In genomic region chr4:40818421-40818820, GRCm38 (mm10) we compare ENCODE assay signal across 13 mouse cellular contexts. TPM values are rescaled to one million over a fixed set of nuclear protein-coding genes. Genes with fewer than 3 reads are reported as not detected.
DNase-seq lines count a peak whose midpoint lies in the region; ATAC-seq and TF ChIP-seq lines count a peak whose summit lies in the region.
"Had no signal": no experiment of that assay in that cellular context is flagged by ENCODE, and none has a peak within 500 bp of the region (broad histone marks: within the 10 kb centered on the region; RNA-seq: fewer than 3 reads in every experiment).

No protein-coding gene starts in this region.

- no peaks in the 10 kb centered on the region for H3K27me3 ChIP-seq in heart, embryonic 16.5 days (ENCODE audit: control insufficient read depth, insufficient read depth, low read length)
- no peaks in the 10 kb centered on the region for H3K27me3 ChIP-seq in hindbrain, postnatal 0 days (ENCODE audit: insufficient read depth, low read length)
- H3K27me3 ChIP-seq: neural tube, embryonic 13.5 days; stomach, embryonic 15.5 days had no signal

- 61% methylated on average over 6 of the region's 6 CpGs for WGBS in heart, embryonic 16.5 days
- WGBS in hindbrain, postnatal 0 days, result 91% methylated on average over 6 of the region's 6 CpGs

- peak overlapping the region; percentile 32; the same call in 1 of the 2 replicates for H3K27ac ChIP-seq in heart, embryonic 16.5 days (ENCODE audit: low read length)
- H3K27ac ChIP-seq in hindbrain, postnatal 0 days, result no peak overlapping the region
- H3K27ac ChIP-seq: neural tube, embryonic 13.5 days; stomach, embryonic 15.5 days had no signal

- H3K9ac ChIP-seq in heart, embryonic 16.5 days (ENCODE audit: low read length), result no peak overlapping the region
- H3K9ac ChIP-seq in hindbrain, postnatal 0 days (replicated peaks; ENCODE audit: low read length), result no peak overlapping the region
- H3K9ac ChIP-seq: neural tube, embryonic 13.5 days; stomach, embryonic 15.5 days had no signal

- no peak overlapping the region for H3K4me3 ChIP-seq in heart, embryonic 16.5 days (ENCODE audit: low read length)
- H3K4me3 ChIP-seq in hindbrain, postnatal 0 days (ENCODE audit: low read length), result no peak overlapping the region
- H3K4me3 ChIP-seq: neural tube, embryonic 13.5 days; stomach, embryonic 15.5 days had no signal

- no peak for DNase-seq in heart, postnatal 4 days
- peak; percentile 76 for DNase-seq in 416B (ENCODE audit: low read depth)
- DNase-seq in lung, postnatal 25 days (ENCODE audit: low spot score), result peak; percentile 68
- DNase-seq in hindbrain, postnatal 0 days (ENCODE audit: low spot score), result no peak
- no peak for DNase-seq in ovary, postnatal 14 days (ENCODE audit: low spot score)
- DNase-seq in gastrocnemius, postnatal 14 days, result no peak
- DNase-seq: cerebellum, postnatal 25 days; layer of hippocampus, postnatal 36 days; thymus, postnatal 25 days had no signal

- intact Hi-C loops in gastrocnemius, postnatal 14 days (cut with DNase I; ENCODE audit: low total_unique reads), result no loop called here

- H3K4me1 ChIP-seq in heart, embryonic 16.5 days (ENCODE audit: control insufficient read depth, insufficient read depth, low read length), result peaks cover 54% of the 10 kb centered on the region
- no peaks in the 10 kb centered on the region for H3K4me1 ChIP-seq in hindbrain, postnatal 0 days (ENCODE audit: insufficient read depth, low read length)
- H3K4me1 ChIP-seq: neural tube, embryonic 13.5 days had no signal

- no peak overlapping the region for H3K4me2 ChIP-seq in heart, embryonic 16.5 days (ENCODE audit: low read depth, low read length)
- H3K4me2 ChIP-seq in hindbrain, postnatal 0 days (ENCODE audit: low read depth, low read length), result no peak overlapping the region
- H3K4me2 ChIP-seq: neural tube, embryonic 13.5 days; stomach, embryonic 15.5 days had no signal

- TF ChIP-seq CTCF in hindbrain, postnatal 0 days (IDR thresholded peaks at IDR 0.05; ENCODE audit: low read depth), result no peak

- ATAC-seq in heart, embryonic 16.5 days (replicated peaks; ENCODE audit: extremely low read depth, insufficient read depth, low FRiP score), result no peak
- ATAC-seq in granulocyte monocyte progenitor cell, adult 5-6 weeks (replicated peaks; ENCODE audit: poor library complexity, severe bottlenecking), result peak; percentile 33
- no peak for ATAC-seq in hindbrain, postnatal 0 days

- no peaks in the 10 kb centered on the region for H3K9me3 ChIP-seq in heart, embryonic 16.5 days (replicated peaks; ENCODE audit: control insufficient read depth, low read length)
- H3K9me3 ChIP-seq in hindbrain, postnatal 0 days (ENCODE audit: low read length), result no peaks in the 10 kb centered on the region
- H3K9me3 ChIP-seq: neural tube, embryonic 13.5 days; stomach, embryonic 15.5 days had no signal

- H3K36me3 ChIP-seq in heart, embryonic 16.5 days (ENCODE audit: control insufficient read depth, insufficient read depth), result peaks cover 43% of the 10 kb centered on the region
- H3K36me3 ChIP-seq in hindbrain, postnatal 0 days (ENCODE audit: insufficient read depth, low read length), result no peaks in the 10 kb centered on the region

RNA-seq across cellular contexts. Expression of gene B4galt1, which starts 35.4 kb away (rescaled TPM):
- 54.5 and 61.5 TPM in 2 replicates for polyA plus RNA-seq in heart, embryonic 16.5 days (2015; fragmentation: Nextera tagmentation; extraction: Ambion mirVana)
- 10 to 100 TPM; 92.2 to 93.6 TPM for total RNA-seq in heart, postnatal 4 days (2021)
- total RNA-seq in granulocyte monocyte progenitor cell, adult 5-6 weeks (2014; fragmentation: Nextera tagmentation), result 74.8 and 78.1 TPM in 2 replicates
- 45.0 and 45.5 TPM in 2 replicates for total RNA-seq in granulocyte monocyte progenitor cell, adult 5-6 weeks (2017)
- 14.5 and 14.8 TPM in 2 replicates for total RNA-seq in hindbrain, postnatal 0 days (2014; rRNA removed)
- polyA plus RNA-seq in hindbrain, postnatal 0 days (2015; fragmentation: Nextera tagmentation; extraction: Ambion mirVana), result 7.1 and 7.6 TPM in 2 replicates
- 10 to 100 TPM; 36.3 to 38.8 TPM for total RNA-seq in gastrocnemius, postnatal 14 days (2021)

Comparison
In these comparisons a context has a peak if more than half of its experiments do, and no peak if none do; other contexts are left out.
1. DNase-seq: peak in 416B (single experiment) and lung, postnatal 25 days (single experiment); none in heart, postnatal 4 days (single experiment), hindbrain, postnatal 0 days (single experiment), ovary, postnatal 14 days (single experiment) and gastrocnemius, postnatal 14 days (single experiment).